Mouse (Mus musculus): ENCODE data around the gene Fam208a.

DNA sequence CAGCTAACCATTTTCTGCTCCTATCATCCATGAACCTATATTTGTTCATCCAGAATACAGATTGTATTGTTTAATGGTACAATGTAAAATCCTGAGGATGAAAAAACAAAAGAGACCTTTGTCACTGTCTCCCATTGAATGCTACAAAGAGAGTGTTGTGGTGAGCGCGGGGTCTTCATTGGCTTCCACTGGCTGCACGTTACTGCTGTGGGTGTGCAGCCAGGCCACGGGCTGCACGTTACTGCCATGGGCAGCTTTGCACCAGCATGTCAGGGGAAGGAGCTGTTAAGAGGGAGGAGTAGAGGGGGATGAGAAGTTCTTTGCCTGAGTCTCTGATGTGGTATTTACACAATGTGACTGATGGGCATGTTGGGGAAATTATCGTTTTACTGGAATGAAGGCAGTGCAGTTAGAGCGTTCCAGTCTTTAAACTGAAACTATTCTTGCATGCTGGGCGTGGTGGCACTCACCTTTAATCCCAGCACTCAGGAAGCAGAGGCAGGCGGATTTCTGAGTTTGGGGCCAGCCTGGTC is 36.8 kb upstream of the Fam208a start:
- no peak for TF ChIP-seq POLR2A (IDR thresholded peaks at IDR 0.05; ENCODE audit: low read depth, low read length)
- no peak for TF ChIP-seq CTCF (IDR thresholded peaks at IDR 0.05; ENCODE audit: borderline replicate concordance, insufficient read depth, low read length)
